Mouse (Mus musculus) megakaryocyte-erythroid progenitor cell, adult 5-6 weeks (primary cell): ENCODE results near the gene Gabrb1. TPM values are rescaled to one million over a fixed set of nuclear protein-coding genes. Genes with fewer than 3 reads are reported as not detected.

Experiments used
- ATAC-seq: replicated peaks from 2 replicates; pipeline ENCODE4 v1.8.0; 2016; ENCODE audit warnings: mild to moderate bottlenecking, inconsistent platforms; ENCODE audit not compliant: severe bottlenecking, poor library complexity, low FRiP score, low TSS enrichment
- total RNA-seq, 2 experiments: library from RNA; stranded (forward) in 1 of 2; stranded (reverse) in 1 of 2; fragments of 200-1000, 215-1000 nt in 1 of 2; fragments of >200 nt in 1 of 2; fragmentation: Nextera tagmentation in 1 of 2; gene quantifications; 2 replicates each; pipeline ENCODE4 v1.2.3; 2014 to 2017

Gabrb1 gene
- total RNA-seq (2014; fragmentation: Nextera tagmentation) (not detected in 2 replicates), total RNA-seq (2017) (not detected in 2 replicates)

- 0 out of 2 replicates have a peak, but pooled peaks have one; percentile 18 for ATAC-seq
Observed at GRCm38 (mm10) chr5:71657482-71658114, at the start of gene Gabrb1. Gabrb1 (plus strand) TSS chr5:71658113.

- ATAC-seq, result no peak
Observed at GRCm38 (mm10) chr5:71608735-71609134, 49.2 kb upstream of the Gabrb1 start.

GRCm38 (mm10) chr5:71614311-71614710, 43.6 kb upstream of the Gabrb1 start:
- ATAC-seq, result no peak

- ATAC-seq, result no peak
Observed at GRCm38 (mm10) chr5:71616734-71617133, 41.2 kb upstream of the Gabrb1 start.

GRCm38 (mm10) chr5:71627820-71628219, 30.1 kb upstream of the Gabrb1 start:
- no peak for ATAC-seq

DNA sequence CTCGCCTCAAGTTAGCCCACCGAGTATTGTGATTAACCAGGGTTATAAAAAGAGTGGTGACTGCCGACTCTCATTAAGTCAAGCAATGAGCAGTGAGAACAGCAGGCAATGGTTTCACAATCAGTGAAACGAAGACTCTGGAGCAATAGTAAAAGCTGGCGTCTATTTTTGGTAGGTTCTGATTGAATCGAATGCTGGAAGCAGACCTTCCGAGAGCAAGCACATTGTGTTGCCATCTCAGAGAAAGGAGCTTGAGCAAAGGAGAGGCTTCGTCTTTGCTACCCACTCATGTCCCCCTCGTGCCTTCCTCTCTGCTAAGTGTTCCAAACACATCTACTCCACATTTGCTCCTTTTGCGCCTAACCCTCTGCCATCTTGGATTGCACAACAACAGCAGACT, 18.1 kb upstream of the Gabrb1 start:
- ATAC-seq, result no peak

DNA sequence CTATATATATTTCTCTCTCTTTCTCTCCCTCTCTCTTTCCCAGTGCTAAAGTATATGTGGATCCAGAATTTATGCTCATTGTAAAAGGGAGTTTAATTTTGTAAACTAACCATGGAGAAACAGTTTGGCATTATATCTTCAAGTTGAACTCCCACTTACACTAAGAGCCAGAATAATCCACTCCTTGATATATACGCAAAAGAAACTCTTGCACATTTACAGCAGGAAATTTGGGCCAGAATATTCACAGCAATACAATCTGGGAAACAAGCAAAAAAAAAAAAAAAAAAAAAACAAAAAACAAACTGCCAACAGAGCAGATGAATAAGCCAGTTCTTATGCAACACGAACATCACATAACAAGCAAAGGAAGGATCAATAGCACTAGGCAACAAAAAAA, 9.8 kb upstream of the Gabrb1 start:
- ATAC-seq, result no peak

GRCm38 (mm10) chr5:71654056-71654455, 3.9 kb upstream of the Gabrb1 start:
- no peak for ATAC-seq

DNA sequence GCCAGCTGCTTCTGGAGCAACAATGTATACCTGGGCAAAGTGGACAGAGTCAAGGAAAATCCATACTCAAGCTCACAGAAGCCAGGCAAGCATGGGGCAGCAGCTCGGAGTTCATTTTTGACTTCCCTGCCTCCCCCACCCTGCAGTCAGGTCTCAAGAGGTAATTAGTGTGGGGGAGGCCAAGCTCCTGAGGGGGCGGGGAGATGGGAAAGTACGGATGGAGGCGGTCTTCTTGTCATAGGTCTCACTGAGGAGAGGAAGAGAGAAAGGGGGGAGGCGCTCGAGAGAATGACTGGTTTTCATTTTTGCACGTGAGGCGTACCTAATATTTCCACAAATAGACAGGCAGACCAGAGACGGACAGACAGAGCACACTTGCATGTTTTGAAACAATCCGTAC, 1.1 kb upstream of the Gabrb1 start:
- no peak for ATAC-seq

DNA sequence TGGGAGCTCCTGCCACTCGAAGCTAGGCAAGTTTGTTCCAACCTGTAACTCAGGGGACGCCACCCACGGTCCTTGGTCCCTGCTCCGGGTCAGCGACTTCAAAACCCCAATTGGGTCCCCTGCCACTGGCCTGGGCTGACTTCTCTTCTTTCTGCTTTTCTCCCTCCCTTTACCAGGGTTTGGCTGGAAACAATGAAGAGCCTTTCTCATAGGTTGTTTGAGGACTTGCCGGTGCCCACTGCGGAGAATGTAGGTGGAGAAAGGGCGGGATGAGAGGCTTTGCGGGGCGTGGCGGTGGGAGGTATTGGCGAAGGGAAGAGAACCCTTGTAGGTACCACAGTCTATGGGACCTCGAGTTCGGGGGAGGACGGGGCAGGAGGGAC, 193 bp downstream of the Gabrb1 start, which contains the start of gene Gabra4:
Gene Gabra4 (minus strand): TSS at position 194 of the 383 bp plus-strand sequence.
- no peak for ATAC-seq

DNA sequence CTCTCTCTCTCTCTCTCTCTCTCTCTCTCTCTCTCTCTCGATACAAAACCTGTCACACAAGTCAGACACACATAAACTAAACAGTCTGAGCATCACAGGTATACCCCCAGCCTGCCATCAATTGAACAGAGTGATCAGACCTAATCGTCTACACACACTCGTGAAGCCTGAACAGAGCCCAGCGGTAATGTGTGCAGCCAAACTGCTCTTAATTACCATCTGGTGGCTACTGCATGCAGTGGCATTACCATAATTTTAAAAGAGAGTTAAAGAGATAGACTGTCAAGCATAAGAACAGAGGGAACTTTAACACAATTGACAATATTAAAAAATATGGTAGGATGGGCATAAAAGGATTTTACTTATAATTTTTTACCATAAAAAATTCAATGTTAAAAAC, 7.7 kb downstream of the Gabrb1 start:
- ATAC-seq, result no peak

- no peak for ATAC-seq
Observed at GRCm38 (mm10) chr5:71699696-71700467, 42.0 kb downstream of the Gabrb1 start.

DNA sequence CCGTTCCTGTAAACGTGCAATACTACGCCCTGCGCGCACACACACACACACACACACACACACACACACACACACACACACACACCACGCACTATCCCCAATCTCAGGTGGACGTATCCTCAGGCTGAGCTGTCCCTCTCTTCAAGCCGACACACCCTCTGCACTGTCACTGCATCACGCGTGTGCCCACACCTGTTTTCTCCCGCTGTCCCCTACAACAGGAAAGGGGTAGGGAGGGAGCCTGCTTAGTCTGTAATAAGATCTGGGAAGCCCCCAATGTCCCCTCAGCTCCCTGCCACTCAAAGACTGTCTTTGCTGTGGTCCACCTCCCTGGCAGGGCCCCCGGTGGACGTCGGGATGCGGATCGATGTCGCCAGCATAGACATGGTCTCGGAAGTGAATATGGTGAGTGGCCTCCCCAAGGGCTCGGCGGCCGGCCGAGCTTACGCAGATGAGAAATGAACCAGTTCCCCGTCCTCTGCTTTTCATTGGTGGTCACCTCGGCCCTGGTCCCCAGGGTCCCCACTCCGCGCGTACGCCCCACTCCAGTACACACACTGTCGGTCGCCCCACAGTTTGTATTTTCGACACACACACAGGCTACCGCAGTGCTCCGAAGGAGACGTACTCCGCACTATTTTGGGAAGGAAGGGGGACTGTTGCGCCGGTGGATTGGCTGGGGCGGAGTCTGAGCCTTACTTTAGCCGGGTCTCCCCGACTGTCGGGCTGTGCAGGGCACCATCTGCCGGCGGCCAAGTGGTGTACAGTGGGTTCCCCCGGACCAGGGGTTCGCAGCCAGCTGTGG, 42.8 kb downstream of the Gabrb1 start:
- 0 out of 2 replicates have a peak, but pooled peaks have one; percentile 50 for ATAC-seq

DNA sequence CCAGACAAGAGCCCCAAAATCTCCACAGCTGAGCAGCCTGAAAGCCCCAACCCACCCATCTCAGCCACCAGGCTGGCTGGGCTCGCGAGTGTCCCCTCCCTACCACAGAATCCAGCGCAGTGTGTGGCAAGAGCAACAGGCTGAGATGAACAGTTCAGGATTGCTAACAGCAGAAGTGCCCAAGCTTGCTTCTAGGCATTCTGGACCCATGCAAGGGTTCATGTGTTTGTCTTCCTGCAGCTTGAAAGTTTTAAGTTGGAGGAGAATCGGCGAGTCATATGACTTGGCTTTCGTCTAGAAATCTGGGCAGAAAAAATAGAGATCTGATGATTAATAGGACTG, 43.3 kb downstream of the Gabrb1 start:
- ATAC-seq, result no peak

DNA sequence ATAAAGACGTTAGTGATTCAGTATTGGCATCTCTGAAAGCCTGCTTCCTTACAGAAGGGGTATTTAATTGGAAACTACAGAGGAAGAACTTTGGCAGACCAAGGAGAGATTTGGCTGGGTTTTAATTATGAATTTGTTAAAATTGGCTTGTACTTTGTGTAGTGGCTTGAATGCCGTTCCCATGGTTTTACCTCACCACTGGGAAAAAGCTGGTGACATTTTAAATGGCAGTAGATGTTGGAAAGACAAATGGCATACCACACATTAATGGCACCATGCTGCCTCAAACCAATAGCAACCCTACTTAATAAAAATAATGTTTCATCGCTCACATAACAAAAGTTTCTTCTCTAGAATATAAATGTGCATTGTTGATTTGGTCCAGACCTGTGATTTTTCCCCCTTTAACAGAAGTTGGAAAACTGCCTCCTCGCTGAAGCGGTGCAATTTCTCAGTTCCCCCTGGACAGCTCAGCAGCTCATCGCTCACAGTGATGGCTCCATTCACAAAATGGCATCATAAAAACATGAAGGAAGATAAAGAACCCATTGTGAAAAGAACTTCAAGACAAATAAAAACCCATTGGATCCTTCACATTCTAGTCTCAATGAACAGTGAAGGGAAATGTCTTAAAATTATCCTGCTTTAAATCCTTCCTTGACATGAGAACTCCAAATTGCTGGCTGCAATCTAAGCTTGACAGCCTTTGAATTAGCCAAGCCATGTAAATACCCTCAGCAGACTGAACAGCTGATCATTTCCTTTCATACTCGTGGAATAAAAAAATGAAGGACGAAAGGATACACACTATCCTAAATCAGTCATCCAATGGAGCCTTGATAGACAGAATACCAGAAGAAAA, 75.2 kb downstream of the Gabrb1 start:
- ATAC-seq, result no peak

GRCm38 (mm10) chr5:71747411-71747810, 89.5 kb downstream of the Gabrb1 start:
- no peak for ATAC-seq

GRCm38 (mm10) chr5:71753966-71754365, 96.1 kb downstream of the Gabrb1 start:
- ATAC-seq, result no peak

DNA sequence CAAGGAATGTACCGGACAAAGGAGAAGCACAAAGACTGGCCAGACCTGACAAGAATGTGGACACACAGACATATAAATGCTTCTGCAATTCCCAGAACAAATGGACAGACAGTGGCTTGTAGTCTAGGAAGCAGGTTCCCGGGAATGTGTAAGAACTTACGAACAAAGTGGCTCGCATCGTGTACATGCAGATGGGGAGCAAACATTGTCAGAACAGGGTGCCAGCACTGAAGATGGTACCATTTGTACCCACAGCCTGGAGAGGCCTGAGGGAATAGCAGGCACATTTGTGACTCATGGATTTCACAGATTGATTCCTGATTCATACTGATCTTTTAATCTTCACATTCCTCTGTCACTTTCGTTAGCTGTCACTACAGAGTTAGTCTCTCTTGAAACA, 103.2 kb downstream of the Gabrb1 start:
- ATAC-seq, result no peak

DNA sequence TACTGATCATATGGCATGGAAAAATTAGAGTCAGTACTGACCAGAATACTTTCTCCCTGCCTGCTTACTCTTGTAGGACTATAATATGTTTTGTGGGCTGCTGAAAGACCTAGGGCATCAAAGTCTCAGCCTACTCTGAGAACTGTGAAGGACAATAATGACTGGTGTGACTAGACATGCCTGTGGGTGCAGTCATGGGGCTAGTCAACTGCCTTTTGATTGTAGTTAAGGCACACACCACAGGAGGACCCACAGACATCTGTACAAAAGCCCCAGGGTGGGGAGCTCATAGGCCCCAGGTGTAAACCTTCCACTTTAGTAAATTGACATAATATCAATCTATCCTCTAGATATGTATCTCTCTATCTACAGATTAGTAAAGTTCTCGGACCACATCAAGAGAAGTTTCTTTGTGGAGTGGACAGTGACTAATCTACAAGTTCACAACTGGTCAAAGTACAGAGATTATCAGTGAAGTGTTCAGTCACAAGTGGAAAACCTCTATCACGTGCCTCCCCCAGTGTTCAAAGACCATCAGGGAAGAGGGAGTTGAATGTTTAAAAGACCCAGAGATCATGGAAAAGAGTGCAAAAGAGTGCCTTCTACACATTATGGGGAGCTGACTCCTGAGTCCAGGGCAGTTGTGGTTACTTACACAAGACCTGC, 123.7 kb downstream of the Gabrb1 start:
- no peak for ATAC-seq
